Mouse (Mus musculus) gastrocnemius, adult 8-10 months (tissue): ENCODE measurements around the gene Wdr19. TPM values are rescaled to one million over a fixed set of nuclear protein-coding genes. Genes with fewer than 3 reads are reported as not detected.
"Not testable (repeated sequence)": the region's sequence is repeated elsewhere in the genome, so short reads cannot be mapped to it uniquely, and the experiment has no call there.

Experiments
- DNase-seq, 2 experiments: peaks; one replicate each; pipeline ENCODE4 v3.0.0; 2022; ENCODE audit warnings: low spot score in 2 of 2
- total RNA-seq, 4 experiments: library from RNA; stranded (reverse); gene quantifications; 2 replicates each; pipeline ENCODE4 v1.2.4; 2022

Wdr19 gene
- total RNA-seq, 4 experiments from 2014 or later = 0.56 to 1.4 (median 1.1) TPM

DNA sequence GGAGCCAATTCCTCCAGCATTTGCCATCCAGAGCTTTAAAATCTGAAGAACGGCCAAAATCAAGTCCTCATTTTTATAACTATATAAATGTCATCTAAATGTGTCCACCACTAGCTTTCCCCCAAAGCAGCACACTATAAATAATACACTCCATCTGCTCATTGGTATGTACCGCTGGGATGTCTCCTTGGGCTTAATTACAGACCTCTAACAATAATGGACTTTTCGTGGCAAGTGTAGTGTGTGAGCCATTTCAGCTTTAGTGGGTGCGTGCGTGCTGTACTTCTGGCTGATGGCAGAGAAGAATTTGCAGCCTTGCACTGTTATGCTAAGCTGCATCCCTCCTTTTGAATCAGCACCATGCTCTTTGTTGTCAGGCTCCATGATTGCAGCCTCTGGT lies 7.9 kb upstream of the Wdr19 start:
- no peak for DNase-seq

DNA sequence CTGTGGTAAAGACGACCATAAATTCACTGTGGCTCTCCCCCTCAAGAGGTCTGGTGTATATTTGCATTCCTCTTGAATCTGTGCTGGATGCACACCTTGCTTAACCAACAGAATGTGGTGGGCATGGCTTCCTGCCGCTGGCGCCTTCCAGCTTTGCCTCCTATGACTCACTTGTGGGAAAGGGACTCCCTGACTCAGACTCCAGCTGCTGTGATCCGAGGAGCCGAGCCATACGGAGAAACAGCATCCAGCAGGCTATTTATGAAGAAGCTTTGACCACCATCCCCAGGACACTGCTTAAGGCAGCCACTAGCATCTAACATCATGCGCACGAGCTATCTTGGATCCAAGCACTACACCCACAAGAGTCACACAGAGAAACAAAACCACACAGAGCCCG lies 5.1 kb upstream of the Wdr19 start:
- no peak for DNase-seq

DNA sequence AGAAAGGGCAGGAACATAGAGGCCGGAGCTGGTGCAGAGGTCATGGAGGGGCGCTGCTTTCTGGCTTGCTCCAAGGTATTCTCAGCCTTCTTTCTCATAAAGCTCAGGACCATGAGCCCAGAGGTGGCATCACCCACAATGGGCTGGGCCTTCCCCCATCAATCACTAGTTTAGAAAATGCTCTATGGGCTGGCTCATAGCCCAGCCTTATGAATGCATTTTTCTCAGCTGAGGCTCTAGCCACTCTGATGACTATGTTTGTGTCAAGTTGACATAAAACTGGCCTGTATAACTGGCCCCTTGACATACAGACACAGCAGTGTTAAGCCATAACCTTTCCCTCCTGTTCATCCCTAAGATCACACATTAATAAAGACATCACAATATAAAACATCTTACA lies 5.2 kb downstream of the Wdr19 start:
- DNase-seq = no peak

DNA sequence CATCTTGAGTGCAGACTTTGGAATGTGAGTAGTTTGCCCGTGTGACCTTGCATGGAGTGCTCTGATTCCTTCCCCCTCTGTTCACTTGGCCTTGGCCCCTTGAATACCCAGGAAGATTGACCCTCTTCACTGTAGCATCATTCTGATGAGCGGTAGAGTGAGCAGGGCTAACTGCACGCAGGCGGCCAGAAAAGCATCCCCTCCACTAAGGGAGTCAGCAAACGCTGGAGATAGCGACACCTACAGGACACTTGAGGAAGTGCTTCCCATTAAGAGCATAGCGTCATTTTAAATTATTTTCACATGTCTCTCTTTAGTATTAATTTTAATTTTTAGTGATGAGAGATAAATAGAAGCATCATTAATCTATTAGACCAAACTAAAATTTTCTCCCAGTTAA lies 13.8 kb downstream of the Wdr19 start:
- DNase-seq = no peak

DNA sequence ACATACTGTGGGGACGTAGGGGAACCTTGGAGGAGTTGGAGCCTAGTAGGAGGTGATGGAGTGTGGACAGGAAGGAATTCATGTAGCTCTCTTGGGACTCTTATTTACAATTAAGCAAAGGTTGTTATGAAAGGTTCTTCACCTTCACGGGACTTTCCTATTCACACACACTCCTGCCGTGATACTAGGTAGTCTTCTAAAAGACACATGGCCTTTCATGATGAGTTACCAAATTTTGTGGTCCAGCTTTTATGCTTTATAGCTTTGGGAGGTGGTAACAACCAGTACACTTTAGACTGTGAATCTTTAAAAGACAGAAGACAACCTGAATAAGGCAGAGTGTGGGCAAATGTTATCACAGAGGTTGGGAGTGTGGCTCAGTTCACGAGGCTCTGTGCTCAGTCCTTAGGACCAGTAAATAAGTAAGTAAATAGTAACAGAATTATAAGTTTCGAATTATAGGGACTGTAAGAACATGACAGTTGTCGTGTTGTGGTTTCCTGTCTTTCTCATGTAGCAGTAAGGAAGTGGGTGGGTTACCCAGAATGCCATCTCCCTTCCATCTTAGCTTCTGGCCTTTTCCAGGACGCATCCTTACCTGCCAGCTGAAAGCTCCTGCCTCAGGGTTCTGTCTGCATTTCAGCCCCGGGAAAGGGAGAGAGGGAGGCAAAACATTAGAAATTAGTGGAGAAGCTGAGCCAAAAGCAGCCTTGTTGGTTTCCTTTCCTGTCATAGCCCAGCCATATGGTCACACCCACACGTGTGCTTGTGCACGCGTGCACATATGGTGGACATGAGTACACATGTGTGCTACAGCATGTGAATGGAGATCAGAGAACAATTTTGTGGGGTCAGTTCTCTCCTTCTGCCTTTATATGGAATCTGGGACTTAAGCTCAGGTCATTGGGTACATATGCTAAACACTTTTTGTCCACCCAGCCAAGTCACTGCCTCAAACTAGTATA lies 18.1 kb downstream of the Wdr19 start:
- DNase-seq = no peak

DNA sequence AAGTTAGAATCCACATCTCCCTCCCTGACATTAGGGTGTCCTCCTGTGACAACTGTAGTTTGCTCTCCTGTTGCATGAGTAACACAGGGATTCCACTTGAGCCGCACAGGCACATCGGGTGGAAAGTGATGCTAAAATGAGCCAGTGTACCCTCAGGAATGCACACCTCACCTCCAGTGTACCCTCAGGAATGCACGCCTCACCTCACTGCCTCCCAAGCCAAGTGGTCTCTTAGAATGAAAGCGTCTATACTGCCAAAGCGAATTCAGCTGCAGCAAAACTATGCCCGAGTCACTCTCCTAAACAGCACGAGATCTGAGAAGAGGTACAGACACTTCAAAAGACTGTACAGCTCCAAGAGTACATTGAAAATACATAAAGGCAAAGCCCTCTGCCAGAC lies 21.5 kb downstream of the Wdr19 start:
- DNase-seq = no peak

DNA sequence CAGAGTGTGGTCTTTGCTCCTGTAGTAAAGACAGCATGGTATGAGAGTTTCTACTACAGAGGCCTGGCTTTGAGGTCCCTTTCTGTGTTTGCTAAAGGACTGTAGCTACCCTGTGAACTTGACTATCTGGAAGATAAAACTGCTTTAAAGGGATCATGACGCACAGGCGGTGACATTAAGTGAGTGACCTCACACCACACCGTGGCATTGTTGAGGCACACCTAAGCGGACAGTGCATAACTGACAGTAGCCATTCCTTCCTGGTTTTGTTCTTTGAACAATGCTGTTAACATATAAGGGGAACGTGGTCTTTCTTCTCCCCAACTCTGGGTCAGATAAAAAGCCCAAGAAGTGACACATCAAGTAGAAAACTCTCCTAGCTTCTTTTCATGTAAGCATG lies 24.6 kb downstream of the Wdr19 start:
- no peak for DNase-seq

DNA sequence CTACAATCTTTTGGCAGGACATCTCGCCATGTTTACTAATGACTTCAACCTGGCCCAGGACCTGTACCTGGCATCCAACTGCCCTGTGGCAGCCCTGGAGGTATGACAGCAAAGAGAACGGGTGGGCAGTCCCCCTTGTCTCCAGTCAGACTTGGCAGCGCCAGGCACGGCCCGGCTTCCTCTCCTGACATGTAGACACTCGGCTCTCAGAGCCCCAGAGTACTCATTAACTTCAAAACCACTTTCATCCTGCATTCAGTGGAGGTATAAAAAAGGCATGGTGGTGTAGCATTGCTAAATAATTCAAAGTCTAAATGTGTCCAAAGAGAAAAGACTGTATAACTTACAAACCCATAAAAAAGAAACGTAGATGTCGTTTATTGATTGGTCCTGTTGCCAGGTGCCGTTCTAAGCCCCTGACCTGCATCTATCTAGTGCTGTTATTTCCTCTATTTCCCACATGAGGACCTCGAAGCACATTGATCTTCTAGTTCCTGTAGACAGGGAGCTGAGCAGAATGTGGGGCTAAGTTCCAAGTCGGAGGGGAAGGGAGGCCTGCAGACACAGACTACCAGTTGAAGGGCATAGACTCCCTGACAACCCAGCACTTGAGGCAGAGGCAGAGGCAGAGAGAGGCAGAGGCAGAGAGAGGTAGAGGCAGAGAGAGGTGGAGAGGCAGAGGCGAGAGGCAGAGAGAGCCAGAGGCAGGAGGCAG lies 31.9 kb downstream of the Wdr19 start:
- DNase-seq = no peak

DNA sequence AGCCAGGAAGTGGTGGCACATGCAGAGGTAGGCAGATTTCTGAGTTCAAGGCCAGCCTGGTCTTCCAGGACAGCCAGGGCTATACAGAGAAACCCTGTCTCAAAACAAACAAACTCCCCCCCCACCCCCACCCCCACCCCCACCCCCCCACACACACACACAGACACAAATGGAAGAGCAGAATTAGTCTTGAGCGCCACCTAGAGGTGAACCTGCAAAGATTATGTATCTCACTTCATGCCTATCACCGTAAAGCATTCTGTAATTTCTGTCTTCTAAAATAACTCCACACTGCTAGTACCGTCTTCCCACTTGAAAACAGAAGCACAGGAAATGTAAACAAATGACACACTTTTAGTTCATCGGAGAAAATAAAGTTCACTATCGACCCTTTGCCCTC lies 43.2 kb downstream of the Wdr19 start:
- DNase-seq = no peak

DNA sequence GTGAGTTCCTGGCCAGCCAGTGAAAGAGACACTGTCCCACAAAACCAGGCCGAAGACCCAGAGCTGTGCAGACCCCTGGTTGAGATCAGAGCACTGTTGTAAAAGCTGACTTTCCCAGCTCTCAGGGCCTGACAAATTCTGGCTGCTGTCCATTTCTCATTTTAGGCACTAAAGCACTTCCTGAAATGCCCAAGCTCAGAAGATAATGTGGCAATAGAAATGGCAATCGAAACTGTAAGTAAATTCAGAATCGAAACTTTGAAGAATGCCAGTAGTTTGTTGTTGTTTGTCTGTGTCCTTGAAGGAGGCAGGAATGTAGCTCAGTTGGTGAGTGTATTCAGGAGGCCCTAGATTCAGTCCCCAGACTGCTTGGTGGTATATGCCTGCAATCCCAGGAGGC lies 47.8 kb downstream of the Wdr19 start:
- no peak for DNase-seq

DNA sequence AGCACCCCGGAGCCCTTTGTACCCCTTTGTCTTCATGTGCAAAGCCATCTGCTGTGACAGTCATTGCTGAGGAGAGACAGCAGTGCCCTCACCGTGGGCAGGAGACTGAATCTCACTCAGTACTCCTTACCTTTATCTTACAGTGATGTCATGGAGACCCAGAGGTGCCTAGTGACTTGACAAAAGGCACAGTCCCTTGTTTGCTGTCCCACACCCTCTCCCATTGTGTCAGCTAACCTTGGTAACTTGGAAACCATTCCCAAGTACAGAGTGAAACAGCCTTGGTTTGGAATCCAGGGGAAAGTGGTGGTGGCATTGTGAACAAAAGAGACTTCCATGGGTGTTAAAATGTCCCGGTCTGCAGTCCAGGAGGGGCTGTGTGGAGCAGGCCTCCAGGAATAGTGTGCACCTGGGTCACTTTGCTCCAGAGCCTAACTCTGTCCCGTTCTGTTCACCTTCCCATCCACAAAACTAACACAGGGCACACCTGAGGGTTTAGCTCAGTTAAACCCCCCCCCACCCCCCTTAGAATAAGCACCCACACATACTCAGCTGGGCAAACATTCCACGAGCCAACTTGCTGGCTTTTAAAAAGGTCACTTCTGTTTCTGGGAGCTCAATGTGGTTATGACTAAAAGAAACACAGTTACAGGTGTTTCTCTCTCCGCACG lies 50.8 kb downstream of the Wdr19 start:
- DNase-seq = no peak

DNA sequence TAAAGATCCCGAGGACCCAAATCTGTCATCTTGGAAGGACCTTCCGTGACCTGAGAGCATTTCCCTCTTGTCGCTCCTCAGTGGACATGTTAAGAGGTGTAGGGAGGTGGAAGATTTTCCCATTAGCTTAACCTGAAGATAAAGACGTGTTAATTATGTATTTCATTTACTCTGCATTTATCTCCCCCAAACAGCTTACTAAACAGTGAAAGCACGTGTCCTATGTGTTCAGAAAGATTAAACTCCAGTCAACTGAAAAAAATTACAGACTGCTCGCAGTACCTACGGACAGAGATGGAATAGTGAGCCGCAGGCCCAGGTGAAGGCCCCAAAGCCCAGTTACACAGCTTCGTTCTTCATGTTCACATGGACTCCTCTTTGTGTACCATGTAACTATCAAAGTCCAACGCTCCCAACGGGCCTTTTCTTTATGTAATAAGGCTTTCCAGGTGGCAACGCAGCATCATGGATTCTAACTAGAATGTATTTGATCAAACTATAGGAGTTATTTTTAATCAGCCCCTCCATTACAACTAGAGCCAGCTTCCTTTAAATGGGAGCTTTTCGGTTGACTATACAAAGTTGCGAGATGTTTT lies 58.5 kb downstream of the Wdr19 start:
- DNase-seq = no peak

DNA sequence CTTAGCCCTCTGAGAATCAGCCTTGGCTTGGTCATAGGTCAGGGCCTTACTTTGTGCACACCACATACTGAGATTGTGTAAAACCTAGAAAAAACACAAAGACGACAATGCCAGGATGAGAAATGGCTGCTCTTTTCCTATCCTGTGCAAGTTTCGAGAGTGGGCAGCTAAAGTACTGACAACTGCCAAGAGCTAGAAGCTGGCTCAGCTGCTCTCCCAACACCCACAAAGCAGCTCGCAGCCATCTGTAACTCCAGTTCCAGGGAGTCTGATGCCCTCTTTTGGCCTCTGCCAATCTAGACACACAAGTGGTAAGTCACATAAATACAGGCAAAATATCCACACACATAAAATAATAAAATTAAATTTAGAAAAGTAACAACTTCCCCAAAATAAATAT lies 74.5 kb downstream of the Wdr19 start:
- DNase-seq = no peak

DNA sequence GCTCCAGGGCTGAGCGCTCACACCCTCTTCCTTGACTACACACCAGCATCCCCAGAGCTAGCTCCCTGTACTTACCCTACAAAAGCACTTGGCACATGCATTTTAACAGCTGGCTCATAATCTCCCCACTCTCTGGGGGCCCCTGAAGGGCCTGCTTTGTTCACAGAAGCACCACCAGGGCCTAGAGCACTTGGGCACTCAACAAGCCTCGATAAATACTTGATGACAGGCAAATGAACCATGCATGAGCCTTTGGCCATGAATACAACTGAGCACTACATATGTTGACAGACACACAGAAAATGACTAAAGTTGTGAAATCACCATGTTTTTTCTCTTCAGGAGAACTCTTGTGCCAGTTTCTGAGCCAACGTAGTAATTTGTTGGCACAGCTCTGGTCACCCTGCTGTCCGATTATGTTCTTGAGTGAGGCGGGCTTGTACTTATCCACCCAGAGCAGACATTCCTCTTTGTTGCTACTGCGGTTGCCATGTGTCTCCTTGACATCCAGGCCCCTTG lies 79.7 kb downstream of the Wdr19 start:
- DNase-seq = no peak

DNA sequence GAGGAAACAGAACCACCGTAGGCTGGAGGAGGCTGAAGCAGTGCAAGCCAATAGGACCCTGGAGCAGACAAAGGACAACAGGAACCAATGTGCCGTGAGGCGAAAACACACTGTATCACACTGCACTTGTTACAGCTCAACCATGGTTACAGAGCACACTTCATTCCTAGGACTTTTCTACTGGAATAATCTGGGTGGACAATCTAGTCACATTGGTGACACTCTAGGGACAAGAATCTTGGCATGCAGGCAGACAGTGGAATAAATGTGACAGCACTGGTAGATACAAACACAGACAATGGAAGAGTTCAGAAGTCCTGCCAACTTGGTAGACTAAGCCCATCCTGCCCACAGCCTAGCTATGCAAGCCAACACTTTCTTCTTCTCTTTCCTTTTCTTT lies 81.7 kb downstream of the Wdr19 start:
- DNase-seq = no peak

DNA sequence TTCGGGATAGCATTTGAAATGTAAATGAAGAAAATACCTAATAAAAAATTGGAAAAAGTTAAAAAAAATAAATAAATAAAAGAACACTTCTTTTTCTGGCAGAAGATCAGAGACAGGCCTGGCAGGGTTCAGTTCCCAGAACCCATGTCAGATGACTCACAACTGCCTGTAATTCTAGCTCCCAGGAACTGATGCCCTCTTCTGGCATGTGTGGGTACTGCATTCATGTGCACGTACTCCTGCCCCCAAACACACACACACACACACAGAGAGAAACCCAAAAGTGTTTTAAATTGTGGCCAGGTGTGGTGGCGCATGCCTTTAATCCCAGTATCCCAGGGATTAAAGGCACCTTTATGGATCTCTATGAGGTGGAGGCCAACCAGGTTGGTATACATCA lies 84.7 kb downstream of the Wdr19 start:
- no peak for DNase-seq

DNA sequence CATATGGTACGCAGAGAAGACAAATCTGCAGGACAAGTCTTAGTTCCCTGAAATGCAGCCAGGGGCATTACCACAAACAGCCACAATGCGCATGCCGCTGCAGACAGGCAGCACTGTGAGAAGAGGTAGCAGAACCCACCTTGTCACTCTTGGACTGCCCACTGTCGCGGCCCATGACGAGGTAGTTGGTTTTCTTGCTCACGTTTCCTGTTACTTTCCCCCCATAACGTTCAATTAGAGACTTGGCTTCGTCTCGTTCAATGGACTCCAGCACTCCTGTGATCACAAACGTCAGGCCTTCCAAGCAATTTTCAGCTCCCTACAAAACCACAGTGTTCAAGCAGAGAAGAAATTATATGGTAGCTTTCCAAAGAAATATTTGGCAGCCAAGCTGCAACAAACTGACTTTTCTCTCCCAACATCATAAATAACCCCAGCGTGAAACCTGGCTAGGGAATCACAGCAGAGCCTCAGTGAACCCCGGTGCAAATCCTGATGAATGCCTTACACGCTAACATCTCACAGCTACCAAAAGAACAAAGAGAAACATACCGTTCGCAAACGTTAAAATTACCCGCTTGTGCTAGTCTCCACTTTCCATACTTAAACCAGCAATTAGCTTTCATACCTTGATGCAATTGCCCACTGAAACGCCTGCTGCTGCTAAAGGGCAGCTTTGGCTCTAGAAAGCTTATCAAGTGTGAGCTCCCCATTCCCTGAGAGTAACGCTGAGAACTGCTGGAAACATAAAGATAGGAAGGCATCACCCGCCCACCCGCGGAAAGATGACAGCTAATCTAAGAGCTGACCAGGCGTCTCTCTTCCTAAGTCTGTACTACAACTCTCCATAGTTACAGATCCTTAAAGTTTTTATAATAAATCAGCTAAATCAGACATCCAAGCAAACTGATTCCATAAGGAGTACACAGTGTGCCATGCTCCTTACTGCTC lies 88.5 kb downstream of the Wdr19 start:
- no peak for DNase-seq

DNA sequence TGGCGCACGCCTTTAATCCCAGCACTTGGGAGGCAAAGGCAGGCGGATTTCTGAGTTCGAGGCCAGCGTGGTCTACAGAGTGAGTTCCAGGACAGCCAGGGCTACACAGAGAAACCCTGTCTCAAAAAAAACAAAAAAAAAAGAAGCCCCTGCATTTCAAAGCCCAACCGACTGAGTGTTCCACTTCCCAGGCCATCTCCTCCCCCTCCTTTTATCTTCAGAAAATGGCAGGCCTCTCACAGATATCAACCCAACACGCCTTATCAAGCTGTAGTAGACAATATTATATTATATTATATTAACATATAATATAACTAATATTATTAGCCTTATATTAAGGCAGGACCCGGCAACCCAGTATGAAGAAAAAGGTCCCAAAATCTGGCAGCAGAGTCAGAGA lies 89.5 kb downstream of the Wdr19 start:
- not testable (repeated sequence) for DNase-seq

DNA sequence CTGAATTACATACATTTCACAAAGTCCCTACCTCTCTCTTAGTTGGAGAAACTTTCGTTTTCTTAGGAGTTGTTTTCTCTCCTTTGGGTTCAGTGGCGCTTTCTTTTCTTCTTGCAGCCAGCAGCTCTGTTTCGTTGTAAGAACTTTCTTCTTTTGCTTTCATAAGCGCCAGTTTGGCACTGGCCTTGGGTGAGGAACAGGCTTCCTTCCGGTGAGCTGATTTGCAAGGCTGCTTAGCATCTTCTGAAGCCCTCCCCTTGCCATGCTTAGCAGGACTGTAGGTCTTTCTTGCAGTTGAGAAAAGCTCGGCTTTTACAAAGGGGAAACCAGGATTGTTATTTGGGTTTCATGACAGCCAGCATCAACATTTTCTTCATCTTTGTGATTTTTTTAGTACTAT lies 94.1 kb downstream of the Wdr19 start:
- DNase-seq = no peak

DNA sequence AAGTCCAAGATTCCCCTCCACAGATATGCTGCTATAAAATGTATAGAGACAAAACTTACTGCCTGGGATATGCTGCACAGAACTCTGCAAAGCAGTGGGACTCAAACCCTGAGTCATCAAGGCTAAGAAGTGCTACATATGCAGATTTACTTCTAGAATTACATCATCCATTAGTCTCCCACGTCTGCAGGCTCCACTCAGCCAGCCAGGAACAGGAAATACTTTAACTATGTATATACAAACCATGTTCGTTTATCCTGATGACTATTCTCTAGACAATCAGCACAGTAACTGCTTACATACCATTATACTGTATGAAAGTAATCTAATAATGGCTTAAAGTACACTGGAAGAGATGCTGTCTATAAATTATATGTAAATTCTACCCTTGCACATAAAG lies 94.8 kb downstream of the Wdr19 start:
- DNase-seq = no peak
